Mouse (Mus musculus): ENCODE data around the gene Cdk14.

The Cdk14 gene

GRCm38 (mm10) chr5:4924866-4925265, 495.2 kb downstream of the Cdk14 start:
- in situ Hi-C loops (cut with MboI, MseI), result loop anchor here in 1 of 2 experiments (25.0 kb wide), 1 partner anchor 663 kb away; no protein-coding TSS in a partner anchor

GRCm38 (mm10) chr5:4918376-4918775, 501.7 kb downstream of the Cdk14 start:
- in situ Hi-C loops (cut with MboI, MseI), result loop anchor here (10.0 to 25.0 kb wide), 3 partner anchors 656 to 714 kb away; no protein-coding TSS in a partner anchor

GRCm38 (mm10) chr5:4917743-4918142, 502.4 kb downstream of the Cdk14 start:
- in situ Hi-C loops (cut with MboI, MseI), result loop anchor here (10.0 to 25.0 kb wide), 3 partner anchors 655 to 713 kb away; no protein-coding TSS in a partner anchor

GRCm38 (mm10) chr5:4917274-4917673, 502.8 kb downstream of the Cdk14 start:
- in situ Hi-C loops (cut with MboI, MseI), result loop anchor here (10.0 to 25.0 kb wide), 3 partner anchors 655 to 712 kb away; no protein-coding TSS in a partner anchor

- in situ Hi-C loops (cut with MboI, MseI), result loop anchor here (10.0 to 25.0 kb wide), 3 partner anchors 654 to 712 kb away; no protein-coding TSS in a partner anchor
Measured at GRCm38 (mm10) chr5:4916390-4917273, 503.5 kb downstream of the Cdk14 start.

GRCm38 (mm10) chr5:4904911-4905310, 515.2 kb downstream of the Cdk14 start:
- in situ Hi-C loops (cut with MboI, MseI), result loop anchor here in 1 of 2 experiments (25.0 kb wide), 1 partner anchor 643 kb away; no protein-coding TSS in a partner anchor

- in situ Hi-C loops (cut with MboI, MseI), result no loop called here
Measured at GRCm38 (mm10) chr5:4898241-4898640, 521.9 kb downstream of the Cdk14 start.

- in situ Hi-C loops (cut with MboI, MseI), result no loop called here
Measured at GRCm38 (mm10) chr5:4894988-4895387, 525.1 kb downstream of the Cdk14 start.

- in situ Hi-C loops (cut with MboI, MseI), result no loop called here
Measured at GRCm38 (mm10) chr5:4893852-4894207, 526.3 kb downstream of the Cdk14 start.

GRCm38 (mm10) chr5:4893206-4893851, 526.8 kb downstream of the Cdk14 start:
- in situ Hi-C loops (cut with MboI, MseI), result no loop called here

GRCm38 (mm10) chr5:4892734-4893133, 527.4 kb downstream of the Cdk14 start:
- in situ Hi-C loops (cut with MboI, MseI), result no loop called here

- in situ Hi-C loops (cut with MboI, MseI), result no loop called here
Measured at GRCm38 (mm10) chr5:4891862-4892704, 528.0 kb downstream of the Cdk14 start.

GRCm38 (mm10) chr5:4887069-4887468, 533.0 kb downstream of the Cdk14 start:
- in situ Hi-C loops (cut with MboI, MseI), result loop anchor here in 1 of 2 experiments (10.0 kb wide), 1 partner anchor 562 kb away; no protein-coding TSS in a partner anchor

GRCm38 (mm10) chr5:4882841-4883240, 537.3 kb downstream of the Cdk14 start:
- in situ Hi-C loops (cut with MboI, MseI), result loop anchor here in 1 of 2 experiments (10.0 kb wide), 1 partner anchor 558 kb away; no protein-coding TSS in a partner anchor

- in situ Hi-C loops (cut with MboI, MseI), result loop anchor here in 1 of 2 experiments (10.0 kb wide), 1 partner anchor 556 kb away; no protein-coding TSS in a partner anchor
Measured at GRCm38 (mm10) chr5:4880331-4880730, 539.8 kb downstream of the Cdk14 start.

- in situ Hi-C loops (cut with MboI, MseI), result no loop called here
Measured at GRCm38 (mm10) chr5:4878934-4879333, 541.2 kb downstream of the Cdk14 start.

- in situ Hi-C loops (cut with MboI, MseI), result no loop called here
Measured at GRCm38 (mm10) chr5:4877638-4878037, 542.5 kb downstream of the Cdk14 start.

- in situ Hi-C loops (cut with MboI, MseI), result no loop called here
Measured at GRCm38 (mm10) chr5:4877131-4877631, 542.9 kb downstream of the Cdk14 start.

GRCm38 (mm10) chr5:4876653-4877091, 543.4 kb downstream of the Cdk14 start:
- in situ Hi-C loops (cut with MboI, MseI), result no loop called here

- in situ Hi-C loops (cut with MboI, MseI), result no loop called here
Measured at GRCm38 (mm10) chr5:4870041-4870726, 549.9 kb downstream of the Cdk14 start.
